Mouse (Mus musculus): ENCODE results near the gene Gpr146.

GRCm38 (mm10) chr5:139383234-139383633 is 5.7 kb downstream of the Gpr146 start:
- TF ChIP-seq POLR2A (IDR thresholded peaks at IDR 0.05; ENCODE audit: extremely low read depth, insufficient read depth, low read length) (no peak), CTCF (IDR thresholded peaks at IDR 0.05; ENCODE audit: low read depth, low read length) (no peak)
